Mouse (Mus musculus) forebrain, postnatal 0 days (tissue): ENCODE measurements around the gene Acyp2. TPM values are rescaled to one million over a fixed set of nuclear protein-coding genes. Genes with fewer than 3 reads are reported as not detected.

Source experiments
- ATAC-seq: fragments of 200-750 bp; cut with Nextera tagmentation; 2 replicates; pipeline ENCODE4 v1.8.0; 2017; ENCODE audit warnings: mild to moderate bottlenecking, moderate library complexity
- DNase-seq: peaks from one replicate; pipeline ENCODE4 v3.0.0-alpha.2; 2015
- H3K27ac ChIP-seq: fragments of 300-500 bp; sonication (generic); 2 replicates; pipeline ENCODE4 v1.5.1; 2014; ENCODE audit warnings: low read depth, mild to moderate bottlenecking, antibody characterized with exemption, low read length, moderate library complexity, mixed read lengths
- H3K27me3 ChIP-seq: fragments of 300-500 bp; sonication (generic); 2 replicates; pipeline ENCODE4 v1.6.1; 2014; ENCODE audit warnings: mild to moderate bottlenecking, low read length, mixed read lengths; ENCODE audit not compliant: insufficient read depth
- H3K36me3 ChIP-seq: fragments of 300-500 bp; sonication (generic); 2 replicates; pipeline ENCODE4 v1.6.1; 2014; ENCODE audit warnings: mild to moderate bottlenecking, moderate library complexity; ENCODE audit not compliant: insufficient read depth
- H3K4me1 ChIP-seq: fragments of 300-500 bp; sonication (generic); 2 replicates; pipeline ENCODE4 v1.6.1; 2014; ENCODE audit warnings: antibody characterized with exemption; ENCODE audit not compliant: insufficient read depth
- H3K4me2 ChIP-seq: fragments of 300-500 bp; sonication (generic); 2 replicates; pipeline ENCODE4 v1.6.1; 2014; ENCODE audit warnings: low read depth, mild to moderate bottlenecking, moderate library complexity
- H3K4me3 ChIP-seq: fragments of 300-500 bp; sonication (generic); 2 replicates; pipeline ENCODE4 v1.5.1; 2014; ENCODE audit warnings: low read depth, low read length, mixed read lengths
- H3K9ac ChIP-seq: fragments of 300-500 bp; sonication (generic); 2 replicates; pipeline ENCODE4 v1.6.1; 2014; ENCODE audit warnings: mild to moderate bottlenecking
- H3K9me3 ChIP-seq: fragments of 300-500 bp; sonication (generic); 2 replicates; pipeline ENCODE4 v1.6.1; 2016; ENCODE audit warnings: low read length
- CTCF ChIP-seq: sonication (generic); IDR thresholded peaks from 2 replicates; pipeline ENCODE4 v1.5.1; 2016; ENCODE audit warnings: antibody characterized with exemption, control low read depth, low read depth
- WGBS: fragments of 180-500 bp; shearing (Covaris S2); extraction: QIAGEN DNeasy Blood & Tissue Kit; methylation state at CpG from one replicate; pipeline ENCODE4 v1.1.7; 2014; 5-methylcytosine and 5-hydroxymethylcytosine counted together
- polyA plus RNA-seq: library from polyadenylated mRNA; unstranded; fragments of >200 nt; fragmentation: Nextera tagmentation; extraction: Ambion mirVana; gene quantifications from 2 replicates; pipeline ENCODE4 v1.2.1, GENCODE M21; 2015
- total RNA-seq: library from RNA; depleted of rRNA; stranded (reverse); fragments of >200 nt; gene quantifications from 2 replicates; pipeline ENCODE4 v1.2.3, GENCODE M21; 2014; rRNA removed

Acyp2 gene
- total RNA-seq (14.0 and 16.6 TPM in 2 replicates), polyA plus RNA-seq (25.0 and 28.4 TPM in 2 replicates)

DNA sequence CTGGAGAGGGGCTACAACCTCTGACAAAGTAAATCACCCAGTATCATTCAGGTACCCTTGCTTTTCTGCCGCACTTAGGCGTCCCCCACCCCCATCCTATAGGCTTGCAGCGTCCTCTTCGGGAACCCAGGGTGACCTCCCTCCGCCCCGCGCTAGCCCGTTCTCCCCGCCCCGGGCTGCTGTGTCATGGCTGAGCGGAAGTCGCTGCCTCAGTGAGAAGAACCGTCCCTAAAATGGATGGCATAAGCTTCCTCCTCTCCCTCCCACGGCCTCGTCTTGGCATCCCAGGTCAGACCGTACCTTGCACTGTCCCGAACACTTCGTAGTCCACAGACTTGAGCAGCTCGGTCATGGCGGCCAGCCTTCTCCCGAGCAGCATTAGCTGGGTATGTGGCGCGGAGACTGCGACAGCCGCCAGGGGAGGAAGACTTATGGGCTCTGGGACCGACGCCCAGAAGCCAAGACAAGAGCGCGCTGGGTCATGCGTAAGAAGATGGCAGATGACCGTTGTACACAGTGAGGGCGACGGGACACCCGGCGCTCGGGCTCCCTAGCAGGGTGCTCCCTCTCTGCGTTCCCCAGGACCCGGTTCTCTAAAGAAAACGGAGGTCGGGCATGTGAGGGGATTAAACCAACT is at the start of gene Acyp2:
TSS of gene Acyp2 (minus strand) at position 587 of the 637 bp plus-strand sequence.
- peak within 1 kb of the TSS; percentile 66 for H3K4me2 ChIP-seq
- WGBS, result 2% methylated on average over 40 of the region's 40 CpGs
- ATAC-seq (peak; percentile 96), DNase-seq (peak; percentile 83)
- H3K9ac ChIP-seq, result peak within 1 kb of the TSS; percentile 85
- peak within 1 kb of the TSS; percentile 82 for H3K27ac ChIP-seq
- no peaks in the 10 kb centered on the region for H3K4me1 ChIP-seq
- H3K27me3 ChIP-seq, result no peaks in the 10 kb centered on the region
- H3K4me3 ChIP-seq, result peak within 1 kb of the TSS; percentile 67
- no peaks in the 10 kb centered on the region for H3K36me3 ChIP-seq
- no peaks in the 10 kb centered on the region for H3K9me3 ChIP-seq
- TF ChIP-seq CTCF, result peak; percentile 71

GRCm38 (mm10) chr11:30689421-30689820 is 40.0 kb upstream of the Acyp2 start:
- no peaks in the 10 kb centered on the region for H3K4me1 ChIP-seq
- H3K27ac ChIP-seq, result no peak overlapping the region
- DNase-seq (no peak), ATAC-seq (no peak)
- WGBS, result 57% methylated on average over 1 of the region's 1 CpGs
- no peaks in the 10 kb centered on the region for H3K27me3 ChIP-seq
- no peak overlapping the region for H3K4me2 ChIP-seq
- H3K4me3 ChIP-seq, result no peak overlapping the region
- no peak for TF ChIP-seq CTCF
- H3K9me3 ChIP-seq, result no peaks in the 10 kb centered on the region
- no peak overlapping the region for H3K9ac ChIP-seq
- no peaks in the 10 kb centered on the region for H3K36me3 ChIP-seq

- 95% methylated on average over 1 of the region's 1 CpGs for WGBS
- H3K27me3 ChIP-seq, result no peaks in the 10 kb centered on the region
- H3K9ac ChIP-seq, result no peak overlapping the region
- H3K27ac ChIP-seq, result no peak overlapping the region
- no peaks in the 10 kb centered on the region for H3K9me3 ChIP-seq
- H3K4me2 ChIP-seq, result no peak overlapping the region
- peak; percentile 56 for DNase-seq
- TF ChIP-seq CTCF, result peak; percentile 75
- ATAC-seq, result peak; percentile 80
- no peaks in the 10 kb centered on the region for H3K4me1 ChIP-seq
- no peak overlapping the region for H3K4me3 ChIP-seq
- no peaks in the 10 kb centered on the region for H3K36me3 ChIP-seq
These were observed 26.7 kb upstream of the Acyp2 start for GRCm38 (mm10) chr11:30676086-30676485.

GRCm38 (mm10) chr11:30672719-30673118 is 23.3 kb upstream of the Acyp2 start:
- no peaks in the 10 kb centered on the region for H3K4me1 ChIP-seq
- H3K4me3 ChIP-seq, result no peak overlapping the region
- no peaks in the 10 kb centered on the region for H3K27me3 ChIP-seq
- H3K9ac ChIP-seq, result no peak overlapping the region
- H3K27ac ChIP-seq, result no peak overlapping the region
- no peak overlapping the region for H3K4me2 ChIP-seq
- WGBS, result 13% methylated on average over 1 of the region's 1 CpGs
- no peaks in the 10 kb centered on the region for H3K9me3 ChIP-seq
- TF ChIP-seq CTCF, result no peak
- H3K36me3 ChIP-seq, result no peaks in the 10 kb centered on the region
- ATAC-seq (peak; percentile 53), DNase-seq (no peak)

- DNase-seq (no peak), ATAC-seq (no peak)
- Histone ChIP-seq H3K4me2 (no peak overlapping the region), H3K27ac (no peak overlapping the region), H3K9ac (no peak overlapping the region), H3K4me1 (no peaks in the 10 kb centered on the region), H3K36me3 (no peaks in the 10 kb centered on the region), H3K4me3 (no peak overlapping the region), H3K27me3 (no peaks in the 10 kb centered on the region), H3K9me3 (no peaks in the 10 kb centered on the region)
- no peak for TF ChIP-seq CTCF
- WGBS, result 85% methylated on average over 3 of the region's 3 CpGs
These were observed 13.6 kb upstream of the Acyp2 start for GRCm38 (mm10) chr11:30663001-30663400.

DNA sequence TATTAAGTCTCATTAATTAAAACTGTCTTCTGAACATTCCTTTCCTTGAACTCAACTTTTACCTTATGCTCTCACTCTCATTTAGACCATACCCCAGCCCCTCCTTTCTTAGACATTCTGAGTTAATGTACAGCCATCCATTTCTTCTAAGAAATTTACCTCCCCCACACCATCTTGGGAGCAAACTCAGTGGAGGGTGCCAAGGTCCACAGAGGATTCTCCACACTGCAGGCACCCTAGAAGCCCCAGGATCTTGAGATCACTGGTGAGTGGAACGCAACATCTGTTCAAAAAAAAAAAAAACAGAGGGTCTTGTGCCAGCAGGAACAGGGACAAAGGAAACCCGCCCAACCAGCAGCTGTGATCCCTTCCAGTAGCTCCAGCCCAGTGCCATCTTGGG is 13.2 kb upstream of the Acyp2 start:
- no peak for TF ChIP-seq CTCF
- H3K9me3 ChIP-seq, result no peaks in the 10 kb centered on the region
- no peaks in the 10 kb centered on the region for H3K4me1 ChIP-seq
- no peaks in the 10 kb centered on the region for H3K27me3 ChIP-seq
- H3K27ac ChIP-seq, result no peak overlapping the region
- ATAC-seq (no peak), DNase-seq (no peak)
- no peak overlapping the region for H3K4me2 ChIP-seq
- 72% methylated on average over 2 of the region's 2 CpGs for WGBS
- no peaks in the 10 kb centered on the region for H3K36me3 ChIP-seq
- no peak overlapping the region for H3K9ac ChIP-seq
- H3K4me3 ChIP-seq, result no peak overlapping the region

GRCm38 (mm10) chr11:30657069-30657468 is 7.7 kb upstream of the Acyp2 start:
- WGBS, result 34% methylated on average over 2 of the region's 2 CpGs
- H3K27me3 ChIP-seq, result no peaks in the 10 kb centered on the region
- no peak overlapping the region for H3K27ac ChIP-seq
- H3K4me2 ChIP-seq, result no peak overlapping the region
- DNase-seq (peak; percentile 78), ATAC-seq (peak; percentile 94)
- no peaks in the 10 kb centered on the region for H3K36me3 ChIP-seq
- H3K4me3 ChIP-seq, result no peak overlapping the region
- H3K9ac ChIP-seq, result no peak overlapping the region
- peak; percentile 89 for TF ChIP-seq CTCF
- no peaks in the 10 kb centered on the region for H3K9me3 ChIP-seq
- H3K4me1 ChIP-seq, result no peaks in the 10 kb centered on the region
